ENCODE assay signal across 8 mouse cellular contexts in genomic region chr12:80462942-80463651, GRCm38 (mm10). TPM values are rescaled to one million over a fixed set of nuclear protein-coding genes. Genes with fewer than 3 reads are reported as not detected.
DNase-seq lines count a peak whose midpoint lies in the region; ATAC-seq lines count a peak whose summit lies in the region.

TSS of gene Exd2 (plus strand) at chr12:80463095.

- H3K4me3 ChIP-seq in heart, embryonic 10.5 days: peak within 1 kb of the TSS; percentile 95
- peak within 1 kb of the TSS; percentile 97 for H3K4me3 ChIP-seq in kidney, embryonic 15.5 days (replicated peaks)

- H3K9ac ChIP-seq in kidney, embryonic 15.5 days: peak within 1 kb of the TSS; percentile 78

- H3K4me1 ChIP-seq in heart, embryonic 10.5 days: 0 out of 2 replicates have a peak, but pooled peaks cover 4% of the 10 kb centered on the region
- H3K4me1 ChIP-seq in kidney, embryonic 15.5 days: peaks cover 8% of the 10 kb centered on the region

- H3K27ac ChIP-seq in heart, embryonic 10.5 days: peak within 1 kb of the TSS; percentile 94
- peak within 1 kb of the TSS; percentile 94 for H3K27ac ChIP-seq in kidney, embryonic 15.5 days

- DNase-seq in B cell, adult 2 months: peak; percentile 90 to 91
- peak; percentile 98 for DNase-seq in brain, adult 2 months (ENCODE audit: low read depth, low spot score)
- DNase-seq in heart, embryonic 10.5 days (ENCODE audit: low spot score): peak; percentile 95
- DNase-seq in liver: peak; percentile 87
- DNase-seq in spleen, postnatal 4 days (ENCODE audit: low spot score in 2 of 2): peak; percentile 89 to 93

- peak; percentile 96 for ATAC-seq in erythroblast, adult 5-6 weeks (replicated peaks; ENCODE audit: low FRiP score, poor library complexity, severe bottlenecking)
- ATAC-seq in kidney, embryonic 15.5 days (replicated peaks; ENCODE audit: low FRiP score): peak; percentile 99
- ATAC-seq in monocyte, adult 5-6 weeks (replicated peaks; ENCODE audit: insufficient number of reproducible peaks, low FRiP score, low TSS enrichment, poor library complexity, severe bottlenecking): peak; percentile 99

- H3K27me3 ChIP-seq in heart, embryonic 10.5 days (ENCODE audit: insufficient read depth, poor library complexity, severe bottlenecking): no peaks in the 10 kb centered on the region
- no peaks in the 10 kb centered on the region for H3K27me3 ChIP-seq in kidney, embryonic 15.5 days

- WGBS in heart, embryonic 10.5 days: under 1% methylated on average over 45 of the region's 45 CpGs
- under 1% methylated on average over 45 of the region's 45 CpGs for WGBS in kidney, embryonic 15.5 days

- no peaks in the 10 kb centered on the region for H3K36me3 ChIP-seq in heart, embryonic 10.5 days
- no peaks in the 10 kb centered on the region for H3K36me3 ChIP-seq in kidney, embryonic 15.5 days

- H3K9me3 ChIP-seq in heart, embryonic 10.5 days: no peaks in the 10 kb centered on the region
- H3K9me3 ChIP-seq in kidney, embryonic 15.5 days (replicated peaks): no peaks in the 10 kb centered on the region

- H3K4me2 ChIP-seq in kidney, embryonic 15.5 days: peak within 1 kb of the TSS; percentile 85

RNA-seq across cellular contexts. Expression of gene Exd2, which starts in this region (rescaled TPM):
- total RNA-seq in erythroblast, adult 5-6 weeks (2015; ENCODE audit: low replicate concordance): 1.7 and 1.9 TPM in 2 replicates
- total RNA-seq in erythroblast, adult 5-6 weeks (2017; ENCODE audit: low replicate concordance): 3.1 and 4.2 TPM in 2 replicates
- 21.2 TPM in 2 replicates for polyA plus RNA-seq in heart, embryonic 10.5 days (2016; fragmentation: Nextera tagmentation; extraction: Ambion mirVana)
- polyA plus RNA-seq in kidney, embryonic 15.5 days (2015; fragmentation: Nextera tagmentation; extraction: Ambion mirVana): 30.0 and 30.3 TPM in 2 replicates
- 29.2 to 48.5 TPM (median 31.7 TPM) in 3 replicates for total RNA-seq in monocyte, adult 5-6 weeks (2017)

Comparison
In these comparisons a context has a peak if more than half of its experiments do, and no peak if none do; other contexts are left out.
1. Peak in every context shown above with its lines: DNase-seq, ATAC-seq, H3K4me3 ChIP-seq and H3K27ac ChIP-seq.